Mouse (Mus musculus) heart, adult 10 weeks (tissue): ENCODE data around the gene Cstf2. TPM values are rescaled to one million over a fixed set of nuclear protein-coding genes. Genes with fewer than 3 reads are reported as not detected.

ENCODE experiments used
- polyA plus RNA-seq: library from polyadenylated mRNA; stranded (reverse); fragments of 350-450 nt; fragmentation: Illumina TruSeq; extraction: RNeasy Lipid Tissue Mini Kit (QIAGEN cat#74804); gene quantifications from one replicate; pipeline ENCODE4 v1.2.3, GENCODE M21; 2014; ENCODE audit warnings: low read depth, low replicate concordance

Cstf2 gene
- 12.5 TPM for polyA plus RNA-seq

DNA sequence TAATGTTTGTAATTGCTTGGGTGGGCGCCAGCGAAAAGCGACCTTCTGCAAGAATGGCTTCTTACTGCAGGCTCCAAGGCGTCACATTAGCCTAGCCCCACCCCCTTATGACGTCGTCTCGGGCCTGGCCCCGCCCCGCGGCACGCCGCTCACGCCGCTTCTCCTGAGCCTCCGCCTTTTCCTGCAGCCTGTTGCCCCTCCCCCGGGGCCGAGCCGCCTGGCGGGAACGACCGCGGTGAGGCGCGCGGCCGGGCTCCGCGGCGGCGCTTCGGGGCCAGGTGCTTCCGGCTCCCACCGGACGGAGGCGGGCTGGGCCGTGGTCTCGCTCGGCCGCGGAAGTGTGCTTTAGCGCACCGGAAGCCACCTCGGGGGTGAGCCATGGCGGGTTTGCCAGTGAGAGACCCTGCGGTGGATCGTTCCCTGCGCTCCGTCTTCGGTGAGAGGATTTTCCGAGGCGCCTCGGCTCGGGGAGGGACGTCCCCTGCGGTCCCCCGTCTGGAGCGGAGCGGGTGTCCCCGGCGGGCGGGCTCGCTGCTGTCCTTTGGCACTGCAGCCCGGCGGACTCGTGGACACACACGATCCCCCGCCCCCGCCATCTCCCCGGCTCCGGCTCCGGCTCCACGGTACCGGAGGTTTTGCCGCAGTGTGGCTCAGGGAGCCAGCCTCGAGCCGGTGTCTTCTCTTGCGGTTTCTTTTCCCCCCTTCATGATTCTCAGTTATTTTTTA, at the start of gene Cstf2:
TSS of gene Cstf2 (plus strand) at position 201 of the 726 bp plus-strand sequence.

Other genes with a start within 250 kb of the Cstf2 start
- gene Tnmd, start 208.2 kb upstream of the Cstf2 start, polyA plus RNA-seq: 0.34 TPM
- gene Tspan6, start 160.8 kb upstream of the Cstf2 start, polyA plus RNA-seq: 10.0 TPM
- 5.5 TPM for gene Srpx2, start 150.8 kb upstream of the Cstf2 start, polyA plus RNA-seq
- gene Sytl4, start 77.4 kb upstream of the Cstf2 start, polyA plus RNA-seq: 1.7 TPM
- 1.4 TPM for gene Xkrx, start 102.9 kb downstream of the Cstf2 start, polyA plus RNA-seq
- not detected for gene Arl13a, start 128.3 kb downstream of the Cstf2 start, polyA plus RNA-seq
- not detected for gene Nox1, start 162.8 kb downstream of the Cstf2 start, polyA plus RNA-seq
- 54.5 TPM for gene Trmt2b, start 217.8 kb downstream of the Cstf2 start, polyA plus RNA-seq
- gene Tmem35a, start 236.0 kb downstream of the Cstf2 start, polyA plus RNA-seq: 8.3 TPM
- gene Cenpi, start 248.9 kb downstream of the Cstf2 start, polyA plus RNA-seq: not detected